In genomic region chr15:83149196-83150072, GRCm38 (mm10) we compare ENCODE assay signal across 1 mouse cellular context.
TF ChIP-seq lines count a peak whose summit lies in the region.

Gene Poldip3, minus strand, starts transcription at chr15:83149384.

TF ChIP-seq in CH12.LX, 34 proteins besides CTCF, POLR2A, EP300 and RAD21 (continued from another document):
- TF ChIP-seq ZKSCAN1 (IDR thresholded peaks at IDR 0.05; ENCODE audit: borderline replicate concordance, low read depth, low read length) = no peak; the same call in 1 of the 2 replicates
- no peak for TF ChIP-seq CHD1 (IDR thresholded peaks at IDR 0.05; ENCODE audit: low read depth, low read length)
- peak; percentile 100 for TF ChIP-seq POLR2AphosphoS2 (IDR thresholded peaks at IDR 0.05; ENCODE audit: low read depth, low read length)
- peak; percentile 82 for TF ChIP-seq HCFC1 (IDR thresholded peaks at IDR 0.05; ENCODE audit: low read depth, low read length)
- peak; percentile 66; the same call in 1 of the 2 replicates for TF ChIP-seq KAT2A (IDR thresholded peaks at IDR 0.05; ENCODE audit: insufficient replicate concordance, low read length)
- no peak for TF ChIP-seq ZNF384 (IDR thresholded peaks at IDR 0.05; ENCODE audit: low read depth, low read length)
- TF ChIP-seq MXI1 (IDR thresholded peaks at IDR 0.05; ENCODE audit: low read depth, low read length) = peak; percentile 34
- peak; percentile 90 for TF ChIP-seq ELF1 (IDR thresholded peaks at IDR 0.05; ENCODE audit: low read depth, low read length)
- peak; percentile 100 for TF ChIP-seq ZMIZ1 (IDR thresholded peaks at IDR 0.05; ENCODE audit: low read depth, low read length)
- TF ChIP-seq CHD2 (IDR thresholded peaks at IDR 0.05; ENCODE audit: low read length) = peak; percentile 99
- peak; percentile 73 for TF ChIP-seq TCF12 (IDR thresholded peaks at IDR 0.05; ENCODE audit: low read depth, low read length)
- TF ChIP-seq JUND (conservative IDR thresholded peaks at IDR 0.05; ENCODE audit: low read depth, low read length) = peak; percentile 79
- no peak for TF ChIP-seq JUN (IDR thresholded peaks at IDR 0.05; ENCODE audit: insufficient read depth, low read depth, low read length)
- no peak for TF ChIP-seq PAX5 (IDR thresholded peaks at IDR 0.05; ENCODE audit: low read length)
- no peak for TF ChIP-seq ZC3H11A (IDR thresholded peaks at IDR 0.05; ENCODE audit: low read depth, low read length)
- peak; percentile 57 for TF ChIP-seq MYC (IDR thresholded peaks at IDR 0.05; ENCODE audit: low read depth, low read length)
- TF ChIP-seq MEF2A (IDR thresholded peaks at IDR 0.05; ENCODE audit: borderline replicate concordance, low read depth, low read length) = peak; percentile 81; the same call in 1 of the 2 replicates
- TF ChIP-seq MAX (IDR thresholded peaks at IDR 0.05; ENCODE audit: low read length) = peak; percentile 80
- TF ChIP-seq MAFK (IDR thresholded peaks at IDR 0.05; ENCODE audit: insufficient replicate concordance, low read length) = peak; percentile 52; the same call in 1 of the 2 replicates
- TF ChIP-seq USF1 (IDR thresholded peaks at IDR 0.05; ENCODE audit: low read depth, low read length) = no peak
- TF ChIP-seq SIN3A (IDR thresholded peaks at IDR 0.05; ENCODE audit: low read length) = peak; percentile 95
- TF ChIP-seq BHLHE40 (IDR thresholded peaks at IDR 0.05; ENCODE audit: low read depth, low read length) = peak; percentile 82
- TF ChIP-seq SMC3 (IDR thresholded peaks at IDR 0.05; ENCODE audit: low read depth, low read length) = peak; percentile 52
- TF ChIP-seq RCOR1 (conservative IDR thresholded peaks at IDR 0.05; ENCODE audit: low read depth, low read length) = peak; percentile 97
